Mouse (Mus musculus) lung, postnatal 10 days (tissue): ENCODE results near the gene Mtif3.
"Not testable (repeated sequence)": the region's sequence is repeated elsewhere in the genome, so short reads cannot be mapped to it uniquely, and the experiment has no call there.

Source experiments
- DNase-seq: peaks from one replicate; pipeline ENCODE4 v3.0.0; 2021

Gene Mtif3

GRCm38 (mm10) chr5:146948508-146949088, 15.0 kb downstream of the Mtif3 start, which contains the start of gene Gtf3a:
Gene Gtf3a (plus strand): TSS chr5:146948657.
- peak; percentile 77 for DNase-seq

GRCm38 (mm10) chr5:146948041-146948507, 15.5 kb downstream of the Mtif3 start:
- DNase-seq, result no peak

GRCm38 (mm10) chr5:146947497-146947896, 16.1 kb downstream of the Mtif3 start:
- DNase-seq, result no peak

- peak; percentile 31 for DNase-seq
Measured at GRCm38 (mm10) chr5:146946682-146947081, 16.9 kb downstream of the Mtif3 start.

GRCm38 (mm10) chr5:146944568-146944967, 19.0 kb downstream of the Mtif3 start:
- no peak for DNase-seq

- no peak for DNase-seq
Measured at GRCm38 (mm10) chr5:146942965-146943364, 20.6 kb downstream of the Mtif3 start.

- not testable (repeated sequence) for DNase-seq
Measured at GRCm38 (mm10) chr5:146941939-146942338, 21.7 kb downstream of the Mtif3 start.

- peak; percentile 31 for DNase-seq
Measured at GRCm38 (mm10) chr5:146940219-146940618, 23.4 kb downstream of the Mtif3 start.

- no peak for DNase-seq
Measured at GRCm38 (mm10) chr5:146939109-146939796, 24.3 kb downstream of the Mtif3 start.

- no peak for DNase-seq
Measured at GRCm38 (mm10) chr5:146937541-146938503, 25.8 kb downstream of the Mtif3 start.

GRCm38 (mm10) chr5:146933466-146933865, 30.1 kb downstream of the Mtif3 start:
- DNase-seq, result no peak

GRCm38 (mm10) chr5:146931904-146932553, 31.6 kb downstream of the Mtif3 start:
- DNase-seq, result no peak

- DNase-seq, result no peak
Measured at GRCm38 (mm10) chr5:146931422-146931821, 32.2 kb downstream of the Mtif3 start.

- no peak for DNase-seq
Measured at GRCm38 (mm10) chr5:146926673-146927072, 36.9 kb downstream of the Mtif3 start.

- DNase-seq, result no peak
Measured at GRCm38 (mm10) chr5:146923547-146923946, 40.1 kb downstream of the Mtif3 start.

GRCm38 (mm10) chr5:146921224-146921623, 42.4 kb downstream of the Mtif3 start:
- no peak for DNase-seq

GRCm38 (mm10) chr5:146920314-146921161, 43.1 kb downstream of the Mtif3 start:
- DNase-seq, result no peak

- DNase-seq, result no peak
Measured at GRCm38 (mm10) chr5:146919874-146920273, 43.7 kb downstream of the Mtif3 start.

- DNase-seq, result not testable (repeated sequence)
Measured at GRCm38 (mm10) chr5:146917357-146917756, 46.2 kb downstream of the Mtif3 start.

GRCm38 (mm10) chr5:146916806-146917205, 46.8 kb downstream of the Mtif3 start:
- DNase-seq, result no peak

- no peak for DNase-seq
Measured at GRCm38 (mm10) chr5:146916273-146916672, 47.3 kb downstream of the Mtif3 start.
